Mouse (Mus musculus) forebrain, embryonic 12.5 days (tissue): Measurements from ENCODE around the gene Ptger2. TPM values are rescaled to one million over a fixed set of nuclear protein-coding genes. Genes with fewer than 3 reads are reported as not detected.

Source experiments
- ATAC-seq: fragments of 200-750 bp; cut with Nextera tagmentation; 2 replicates; pipeline ENCODE4 v1.8.0; 2017; ENCODE audit warnings: moderate TSS enrichment; ENCODE audit not compliant: low FRiP score
- H3K27ac ChIP-seq: fragments of 300-500 bp; sonication (generic); 2 replicates; pipeline ENCODE4 v1.5.1; 2016; ENCODE audit warnings: mild to moderate bottlenecking
- H3K27me3 ChIP-seq: fragments of 300-500 bp; sonication (generic); 2 replicates; pipeline ENCODE4 v1.6.1; 2016; ENCODE audit warnings: mild to moderate bottlenecking
- H3K36me3 ChIP-seq: fragments of 300-500 bp; sonication (generic); replicated peaks from 2 replicates; pipeline ENCODE4 v1.6.1; 2016; ENCODE audit warnings: mild to moderate bottlenecking
- H3K4me1 ChIP-seq: fragments of 300-500 bp; sonication (generic); 2 replicates; pipeline ENCODE4 v1.6.1; 2016
- H3K4me2 ChIP-seq: fragments of 300-500 bp; sonication (generic); 2 replicates; pipeline ENCODE4 v1.6.1; 2016; ENCODE audit warnings: mild to moderate bottlenecking, moderate library complexity
- H3K4me3 ChIP-seq: fragments of 300-500 bp; sonication (generic); replicated peaks from 2 replicates; pipeline ENCODE4 v1.5.1; 2016; ENCODE audit warnings: mild to moderate bottlenecking
- H3K9ac ChIP-seq: fragments of 300-500 bp; sonication (generic); 2 replicates; pipeline ENCODE4 v1.6.1; 2016; ENCODE audit warnings: mild to moderate bottlenecking
- H3K9me3 ChIP-seq: fragments of 300-500 bp; sonication (generic); 2 replicates; pipeline ENCODE4 v1.6.1; 2016
- WGBS: fragments of 180-500 bp; shearing (Covaris S2); methylation state at CpG from one replicate; pipeline ENCODE4 v1.1.7; 2016; 5-methylcytosine and 5-hydroxymethylcytosine counted together
- microRNA counts: library from miRNA; unstranded; fragments of <30 nt; microRNA quantifications from one replicate; lab custom pipeline; 2017
- microRNA-seq: library from miRNA; unstranded; fragments of <30 nt; microRNA quantifications from one replicate; pipeline ENCODE4, GENCODE M21; 2017
- polyA plus RNA-seq: library from polyadenylated mRNA; unstranded; fragments of >200 nt; fragmentation: Nextera tagmentation; extraction: Ambion mirVana; gene quantifications from 2 replicates; pipeline ENCODE4 v1.2.1, GENCODE M21; 2016

The Ptger2 gene
- polyA plus RNA-seq, 1 experiment from 2014 or later, result 0.13 TPM

- H3K27ac ChIP-seq, result no peak overlapping the region
- ATAC-seq, result no peak
- no peaks in the 10 kb centered on the region for H3K27me3 ChIP-seq
- H3K9me3 ChIP-seq, result no peaks in the 10 kb centered on the region
- H3K36me3 ChIP-seq, result no peaks in the 10 kb centered on the region
- H3K4me2 ChIP-seq, result no peak overlapping the region
- no peak overlapping the region for H3K9ac ChIP-seq
- H3K4me1 ChIP-seq, result no peaks in the 10 kb centered on the region
- WGBS, result 87% methylated on average over 7 of the region's 7 CpGs
- H3K4me3 ChIP-seq, result no peak overlapping the region
These were observed 63.1 kb downstream of the Ptger2 start for GRCm38 (mm10) chr14:45051116-45051515.

MicroRNAs encoded within 50 kb of the gene (microRNA counts, 519-probe panel; counts per million panel counts)
- microRNA mmu-miR-327 (lab: Ali Mortazavi, UCI), result not detected

Small RNAs within 50 kb of the gene (microRNA-seq; reads per million reads assigned to microRNA genes)
- not detected for gene Mir327

Other genes with a start within 250 kb of the Ptger2 start
- not detected in 2 replicates for gene Gm8267, start 237.9 kb upstream of the Ptger2 start, polyA plus RNA-seq
- 0.08 and 0.19 TPM in 2 replicates for gene Ptgdr, start 128.8 kb upstream of the Ptger2 start, polyA plus RNA-seq
- 12.5 and 14.1 TPM in 2 replicates for gene Gpr137c, start 231.5 kb downstream of the Ptger2 start, polyA plus RNA-seq
- 23.0 and 27.4 TPM in 2 replicates for gene Txndc16, start 232.1 kb downstream of the Ptger2 start, polyA plus RNA-seq